Mouse (Mus musculus) spleen, postnatal 36 days (tissue): ENCODE results near the gene 4930426L09Rik.

Experiments used
- DNase-seq, 2 experiments: peaks; one replicate each; pipeline ENCODE4 v3.0.0; 2022; ENCODE audit warnings: low spot score in 2 of 2, mixed read lengths in 1 of 2

The 4930426L09Rik gene

GRCm38 (mm10) chr2:18998054-18998478, at the start of gene 4930426L09Rik, which contains the start of gene Pip4k2a:
Gene 4930426L09Rik (plus strand): TSS chr2:18998343.
Gene Pip4k2a (minus strand): TSS chr2:18998126.
- peak; percentile 96 to 97 for DNase-seq

GRCm38 (mm10) chr2:18948741-18949140, 49.4 kb upstream of the 4930426L09Rik start:
- DNase-seq, result no peak

- DNase-seq, result no peak
Measured at GRCm38 (mm10) chr2:18950758-18951157, 47.4 kb upstream of the 4930426L09Rik start.

GRCm38 (mm10) chr2:18952102-18952673, 46.0 kb upstream of the 4930426L09Rik start:
- DNase-seq, result peak in 1 of 2 experiments; percentile 31

GRCm38 (mm10) chr2:18954422-18954821, 43.7 kb upstream of the 4930426L09Rik start:
- no peak for DNase-seq

GRCm38 (mm10) chr2:18955022-18955421, 43.1 kb upstream of the 4930426L09Rik start:
- no peak for DNase-seq

GRCm38 (mm10) chr2:18955671-18956070, 42.5 kb upstream of the 4930426L09Rik start:
- DNase-seq, result no peak

GRCm38 (mm10) chr2:18956424-18956823, 41.7 kb upstream of the 4930426L09Rik start:
- peak; percentile 52 to 55 for DNase-seq

GRCm38 (mm10) chr2:18956945-18957344, 41.2 kb upstream of the 4930426L09Rik start:
- DNase-seq, result no peak

GRCm38 (mm10) chr2:18957459-18957858, 40.7 kb upstream of the 4930426L09Rik start:
- DNase-seq, result peak in 1 of 2 experiments; percentile 40

GRCm38 (mm10) chr2:18958044-18958443, 40.1 kb upstream of the 4930426L09Rik start:
- DNase-seq, result no peak

- DNase-seq, result no peak
Measured at GRCm38 (mm10) chr2:18958501-18958900, 39.6 kb upstream of the 4930426L09Rik start.

GRCm38 (mm10) chr2:18959008-18959407, 39.1 kb upstream of the 4930426L09Rik start:
- no peak for DNase-seq

- no peak for DNase-seq
Measured at GRCm38 (mm10) chr2:18959558-18959957, 38.6 kb upstream of the 4930426L09Rik start.

GRCm38 (mm10) chr2:18960376-18960973, 37.7 kb upstream of the 4930426L09Rik start:
- DNase-seq, result no peak

- no peak for DNase-seq
Measured at GRCm38 (mm10) chr2:18962502-18962901, 35.6 kb upstream of the 4930426L09Rik start.

- no peak for DNase-seq
Measured at GRCm38 (mm10) chr2:18963286-18964040, 34.7 kb upstream of the 4930426L09Rik start.

GRCm38 (mm10) chr2:18965108-18965507, 33.0 kb upstream of the 4930426L09Rik start:
- no peak for DNase-seq

GRCm38 (mm10) chr2:18965950-18966349, 32.2 kb upstream of the 4930426L09Rik start:
- DNase-seq, result no peak

GRCm38 (mm10) chr2:18966566-18966965, 31.6 kb upstream of the 4930426L09Rik start:
- DNase-seq, result no peak

GRCm38 (mm10) chr2:18967451-18968063, 30.6 kb upstream of the 4930426L09Rik start:
- no peak for DNase-seq

- no peak for DNase-seq
Measured at GRCm38 (mm10) chr2:18969066-18969681, 29.0 kb upstream of the 4930426L09Rik start.
